Mouse (Mus musculus): ENCODE measurements around the gene Syt14. TPM values are rescaled to one million over a fixed set of nuclear protein-coding genes. Genes with fewer than 3 reads are reported as not detected.

Syt14 gene
- total RNA-seq, 2 experiments from 2014 or later: 1.4 to 1.5 TPM

DNA sequence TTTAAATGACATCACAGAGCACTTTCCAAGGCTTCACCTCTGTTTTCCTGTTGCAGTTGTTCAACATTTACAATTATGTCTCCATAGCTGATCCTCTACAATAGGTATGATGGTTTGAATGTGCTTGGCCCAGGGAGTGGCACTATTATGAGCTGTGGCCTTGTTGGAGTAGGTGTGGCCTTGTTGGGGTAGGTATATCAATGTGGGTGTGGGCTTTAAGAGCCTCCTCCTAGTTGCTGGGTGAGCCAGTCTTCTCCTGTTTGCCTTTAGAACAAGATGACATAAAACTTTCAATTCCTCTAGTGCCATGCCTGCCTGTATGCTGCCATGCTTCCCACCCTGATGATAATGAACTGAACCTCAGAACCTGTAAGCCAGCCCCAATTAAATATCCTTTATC is 42.1 kb downstream of the Syt14 start:
- DNase-seq (ENCODE audit: low spot score in 2 of 2): no peak

DNA sequence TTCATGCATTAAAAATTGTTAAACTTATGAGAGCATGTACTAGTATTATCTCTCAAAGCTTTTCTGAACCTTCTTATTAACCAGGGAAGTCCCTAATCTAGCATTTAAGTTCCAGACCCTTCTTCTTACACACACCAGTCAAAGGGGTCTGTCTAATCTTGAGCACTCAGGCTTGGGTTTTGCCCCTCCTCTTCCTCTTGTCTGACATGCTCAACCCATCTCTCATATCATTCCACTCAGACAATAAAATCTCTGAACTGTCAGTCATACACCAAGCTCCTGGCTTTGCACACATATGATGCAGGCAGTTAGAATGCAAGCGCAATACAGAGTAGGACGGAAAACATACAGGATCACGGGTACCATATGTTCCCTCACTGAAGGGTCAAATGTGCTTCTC is 48.4 kb downstream of the Syt14 start:
- no peak for DNase-seq (ENCODE audit: low spot score in 2 of 2)

DNA sequence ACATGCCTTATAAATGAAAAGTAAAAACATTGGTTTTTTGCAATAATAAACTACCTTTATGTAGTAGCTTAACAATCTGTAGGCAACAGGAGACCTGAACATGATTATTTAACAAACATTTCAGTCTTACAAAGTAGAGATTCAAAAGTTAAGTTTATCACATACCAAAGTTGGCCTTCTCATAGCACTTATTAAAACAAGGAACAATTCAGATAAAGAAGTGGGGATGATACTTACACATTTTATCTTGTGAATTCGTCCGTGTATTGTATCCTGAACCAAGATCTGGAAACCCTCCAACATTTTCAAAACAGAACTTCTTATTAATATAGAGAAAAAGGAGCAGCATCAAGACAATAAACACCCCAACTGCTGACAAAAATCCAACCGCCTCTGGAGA is 49.1 kb downstream of the Syt14 start:
- DNase-seq (ENCODE audit: low spot score in 2 of 2): no peak

DNA sequence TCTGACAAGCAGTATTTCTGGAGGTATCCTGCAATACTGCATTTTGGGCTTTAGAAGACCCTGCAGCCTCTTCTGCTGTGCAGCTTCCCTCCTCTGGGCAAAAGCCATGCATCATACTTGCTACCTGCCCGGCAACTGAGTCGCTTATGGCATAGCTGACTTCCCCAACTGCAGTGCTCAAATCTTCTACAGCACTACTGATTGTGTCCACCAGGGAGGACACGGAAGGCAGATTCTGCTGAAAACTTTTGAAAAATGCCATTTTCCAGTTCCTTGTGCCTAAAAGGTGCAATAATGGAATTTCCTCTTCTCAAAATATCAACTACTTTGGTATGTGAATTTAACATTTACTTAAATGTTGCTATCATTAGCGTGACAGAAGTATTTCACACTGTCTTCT is 51.2 kb downstream of the Syt14 start:
- no peak for DNase-seq (ENCODE audit: low spot score in 2 of 2)

DNA sequence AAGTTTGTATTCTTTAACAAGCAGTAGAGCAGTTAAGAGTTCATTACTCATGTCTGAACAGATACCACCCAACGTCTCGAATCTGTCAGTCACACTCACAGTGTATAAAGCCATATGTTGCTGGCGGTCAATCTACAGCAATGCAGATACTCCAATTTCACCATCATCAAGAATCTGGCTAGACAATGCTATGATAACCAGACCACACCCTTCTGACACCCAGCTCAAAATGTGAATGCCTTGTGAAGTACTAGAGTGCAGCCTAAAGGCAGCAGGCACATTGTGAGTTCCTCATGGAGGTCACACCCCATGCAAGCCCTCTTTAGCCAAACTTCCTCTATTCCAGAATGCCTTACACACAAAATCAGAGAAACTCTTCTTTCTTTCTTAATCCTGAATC is 53.9 kb downstream of the Syt14 start:
- DNase-seq (ENCODE audit: low spot score in 2 of 2): no peak

DNA sequence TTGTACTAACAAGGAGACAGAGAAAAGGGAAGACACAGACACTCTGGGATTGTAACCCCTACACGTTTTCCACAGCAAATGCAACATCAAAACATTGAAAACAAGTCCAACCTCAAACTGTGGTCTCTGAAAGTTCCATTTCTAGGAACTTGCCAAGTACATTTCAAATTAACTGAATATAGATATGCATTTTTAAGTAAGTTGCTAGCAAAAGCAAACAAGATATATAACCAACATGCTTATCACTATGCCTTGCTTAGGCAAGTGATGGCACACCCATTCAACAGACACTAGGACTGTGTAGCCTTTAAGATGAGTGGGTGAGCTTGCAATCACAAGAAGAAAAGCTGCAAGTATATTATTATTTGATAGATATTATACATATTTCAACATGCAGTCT is 54.5 kb downstream of the Syt14 start:
- DNase-seq (ENCODE audit: low spot score in 2 of 2): no peak

DNA sequence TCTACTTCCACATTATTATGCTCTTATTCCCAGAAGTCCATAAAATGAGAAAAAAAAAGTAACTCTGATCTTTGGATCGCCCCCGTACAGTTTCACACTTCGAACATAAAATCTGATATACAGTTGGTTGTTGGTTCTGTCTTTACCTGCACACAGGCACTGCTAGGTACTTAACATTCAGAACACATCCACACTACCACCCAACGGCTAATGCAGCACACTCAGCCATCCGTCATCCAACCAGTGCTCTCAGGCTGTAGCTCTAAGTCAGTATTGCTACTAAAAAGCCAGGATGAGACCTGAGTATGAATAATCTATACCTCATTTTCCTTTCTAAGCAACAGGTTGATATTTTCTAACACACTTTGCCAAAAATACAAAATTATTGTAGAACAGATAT is 73.3 kb downstream of the Syt14 start:
- DNase-seq (ENCODE audit: low spot score in 2 of 2): no peak

DNA sequence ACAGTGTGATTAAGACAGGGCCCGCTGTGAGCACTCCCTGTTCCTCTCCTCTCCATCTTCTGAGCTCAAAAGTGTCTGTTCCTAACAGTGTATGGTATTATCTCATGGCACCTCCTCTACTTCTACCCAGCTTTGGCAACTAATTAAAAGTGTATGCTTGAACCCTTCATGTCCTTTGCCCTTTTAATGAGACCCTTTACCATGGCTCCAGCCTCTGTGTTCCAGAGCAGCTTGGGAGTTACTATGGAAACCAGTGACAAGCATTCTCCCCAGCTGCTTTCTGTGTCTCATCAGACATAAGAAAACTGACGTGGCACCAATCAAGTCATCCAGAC is 87.8 kb downstream of the Syt14 start:
- DNase-seq (ENCODE audit: low spot score in 2 of 2): no peak

DNA sequence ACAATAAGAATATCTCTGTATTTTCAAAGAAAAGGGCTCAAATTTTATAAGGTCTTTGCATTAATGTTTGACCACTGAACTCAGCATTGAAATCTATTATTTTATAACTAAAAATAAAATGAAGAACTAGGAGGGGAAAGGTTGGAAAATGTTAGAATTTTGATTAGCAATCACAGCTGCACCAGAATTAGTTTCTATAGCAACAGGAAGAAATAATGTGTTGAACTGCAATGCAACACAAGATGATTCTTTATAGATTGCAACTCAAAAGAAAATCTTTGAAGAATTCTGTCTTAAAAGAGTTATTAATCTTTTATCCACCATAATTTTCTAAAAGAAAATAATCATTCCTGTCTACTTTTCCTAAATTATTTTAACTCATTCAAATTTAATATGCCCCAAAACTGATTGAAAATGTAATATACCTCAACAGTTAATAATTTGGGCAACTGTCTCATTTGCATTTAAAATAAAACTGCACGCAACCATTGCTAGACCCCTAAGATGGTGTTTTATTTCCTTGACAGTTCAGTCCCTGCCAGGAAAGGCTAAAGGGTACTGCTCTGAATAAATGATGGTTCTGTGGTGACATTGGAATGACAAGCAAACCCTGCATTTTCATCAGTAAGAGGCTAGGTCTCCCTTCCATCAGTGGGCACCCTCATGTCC is 88.3 kb downstream of the Syt14 start:
- no peak for DNase-seq (ENCODE audit: low spot score in 2 of 2)

DNA sequence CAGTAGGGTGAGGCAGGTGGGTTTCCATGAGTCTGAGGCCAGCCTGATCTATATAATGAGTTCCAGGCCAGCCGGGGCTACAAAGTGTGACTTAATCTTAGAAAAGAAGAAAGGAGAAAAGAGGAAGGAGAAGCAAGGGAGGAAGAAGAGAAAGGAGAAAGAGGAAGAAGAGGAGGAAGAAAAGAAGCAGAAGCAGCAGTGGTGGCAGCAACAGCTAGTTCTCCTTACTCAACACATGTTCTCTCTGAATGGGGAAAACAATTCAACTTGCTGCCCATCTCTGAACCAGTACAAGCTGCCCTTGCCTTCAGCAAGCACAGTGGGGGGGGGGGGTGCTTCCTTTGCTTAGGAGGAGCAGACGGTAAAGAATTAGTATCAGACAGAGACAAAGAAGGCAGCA is 96.5 kb downstream of the Syt14 start:
- DNase-seq (ENCODE audit: low spot score in 2 of 2): no peak

DNA sequence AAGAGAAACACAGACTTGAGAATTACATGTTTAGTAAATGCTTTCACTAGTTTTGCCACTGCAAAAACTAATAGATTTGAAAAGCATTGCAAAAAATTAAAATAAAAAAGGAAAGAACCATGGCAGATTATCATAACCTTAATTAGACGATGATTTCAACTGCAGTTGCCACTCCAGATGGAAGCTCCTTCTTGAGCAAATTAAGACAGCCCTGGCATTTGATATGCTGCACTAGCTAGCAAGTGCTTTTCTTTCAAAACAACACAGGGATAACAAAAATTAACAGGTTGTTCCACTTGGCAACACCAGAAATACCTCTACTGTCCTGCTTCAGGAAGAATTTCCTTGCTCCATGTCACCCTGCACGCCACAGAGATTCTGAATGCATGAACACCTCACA is 97.6 kb downstream of the Syt14 start:
- no peak for DNase-seq (ENCODE audit: low spot score in 2 of 2)

DNA sequence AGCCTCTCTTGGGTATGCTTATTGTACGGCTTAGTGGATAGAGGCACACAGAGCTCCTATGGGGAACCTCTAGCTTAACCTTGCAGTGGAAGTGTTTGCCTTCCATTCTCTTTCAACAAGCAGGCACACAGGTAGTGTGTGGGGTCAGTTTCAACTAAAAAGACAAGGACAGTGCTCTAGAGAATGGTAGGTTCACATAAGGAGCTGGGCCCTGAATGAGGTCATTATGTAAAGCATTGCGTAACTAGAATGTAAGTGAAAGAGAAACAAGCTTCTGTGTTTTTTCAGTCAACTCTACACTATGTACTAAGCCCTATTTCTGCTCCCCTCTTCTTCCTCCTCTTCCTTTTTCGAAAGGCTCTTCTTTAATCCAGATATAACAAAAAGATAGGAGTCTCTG is 103.8 kb downstream of the Syt14 start:
- DNase-seq (ENCODE audit: low spot score in 2 of 2): no peak

DNA sequence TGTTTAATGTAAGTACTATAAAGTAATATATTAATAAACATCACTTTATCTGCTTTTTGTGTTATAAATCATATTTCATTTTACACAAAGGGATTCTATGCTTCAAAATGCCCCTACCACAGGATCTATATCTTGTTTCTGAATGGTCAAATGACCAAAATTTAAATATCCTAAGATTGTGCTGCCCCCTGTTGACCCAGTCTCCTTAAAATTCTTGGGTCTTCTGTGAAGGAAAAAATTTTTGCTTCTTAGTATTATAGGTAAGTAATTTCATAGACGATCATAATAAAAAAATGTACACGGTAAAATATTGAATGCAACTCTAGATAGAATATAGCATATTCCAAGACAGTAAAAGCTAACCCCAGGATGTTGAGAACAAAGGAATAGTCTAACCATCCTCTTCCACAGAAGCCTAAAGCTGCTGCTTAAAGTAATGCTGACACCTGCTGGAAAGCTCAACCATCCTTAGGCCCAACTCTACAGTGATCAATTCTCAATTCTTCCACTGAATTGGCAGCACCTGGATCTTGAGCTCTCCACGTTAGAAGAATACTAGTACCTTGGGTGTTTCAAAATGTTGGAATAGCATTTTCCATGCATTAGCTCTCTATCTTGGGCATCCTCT is 123.4 kb downstream of the Syt14 start:
- DNase-seq (ENCODE audit: low spot score in 2 of 2): peak in 1 of 2 experiments; percentile 33

DNA sequence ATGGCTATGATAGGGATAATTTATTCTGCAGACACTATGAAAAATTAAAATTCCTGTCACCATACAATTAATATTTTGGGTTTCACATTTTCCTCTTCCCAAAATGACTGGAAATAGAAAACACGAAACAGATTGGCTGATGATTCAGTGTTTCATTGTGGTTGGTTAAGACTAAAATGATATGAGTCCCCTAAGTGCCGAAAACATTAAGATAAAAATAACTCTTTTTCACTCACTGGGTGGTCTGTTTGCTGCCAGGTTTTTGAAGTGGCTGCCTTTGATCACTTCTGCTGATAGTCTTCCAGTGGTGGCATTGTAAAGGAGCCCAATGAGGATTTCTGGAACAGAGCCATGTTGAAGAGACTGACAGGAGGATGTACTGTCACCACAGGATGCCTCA is 134.1 kb downstream of the Syt14 start:
- DNase-seq (ENCODE audit: low spot score in 2 of 2): no peak

DNA sequence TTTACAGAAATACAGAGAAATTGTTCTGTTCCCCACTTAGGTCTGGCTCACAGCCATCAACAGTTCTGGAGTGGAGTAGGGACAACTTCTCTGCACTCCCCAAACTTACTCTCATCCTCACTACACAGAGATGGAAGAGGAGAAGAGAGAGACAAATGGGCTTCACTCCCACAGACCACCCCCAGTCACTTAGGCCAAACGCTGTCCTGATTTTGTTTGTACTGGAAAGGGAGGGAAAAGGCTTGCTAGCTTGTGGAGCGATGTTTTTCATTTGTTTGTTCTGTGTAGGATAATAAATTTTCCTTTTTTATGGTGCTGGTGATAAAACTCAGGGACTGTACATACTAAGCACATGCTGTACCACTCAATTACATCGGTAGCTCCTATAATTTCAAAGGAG is 134.7 kb downstream of the Syt14 start:
- DNase-seq (ENCODE audit: low spot score in 2 of 2): no peak

DNA sequence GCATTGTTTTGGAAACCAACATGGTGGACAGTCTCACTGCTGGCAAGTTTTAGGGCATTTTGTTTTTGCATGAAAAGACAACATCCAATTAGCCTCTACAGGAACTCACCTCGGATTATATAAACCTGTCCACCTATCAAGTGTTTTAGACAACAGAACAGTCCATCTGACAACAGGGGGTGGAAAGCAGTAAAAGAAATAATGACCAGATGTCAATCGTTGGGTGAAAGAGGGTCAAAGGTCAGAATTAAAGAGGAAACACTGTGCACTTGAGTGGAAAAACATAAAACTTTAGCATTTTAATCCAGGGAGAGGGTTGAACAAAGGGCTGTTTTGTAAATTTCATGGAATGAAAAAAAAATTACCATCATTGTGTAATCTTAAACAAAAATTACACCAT is 136.8 kb downstream of the Syt14 start:
- DNase-seq (ENCODE audit: low spot score in 2 of 2): no peak

DNA sequence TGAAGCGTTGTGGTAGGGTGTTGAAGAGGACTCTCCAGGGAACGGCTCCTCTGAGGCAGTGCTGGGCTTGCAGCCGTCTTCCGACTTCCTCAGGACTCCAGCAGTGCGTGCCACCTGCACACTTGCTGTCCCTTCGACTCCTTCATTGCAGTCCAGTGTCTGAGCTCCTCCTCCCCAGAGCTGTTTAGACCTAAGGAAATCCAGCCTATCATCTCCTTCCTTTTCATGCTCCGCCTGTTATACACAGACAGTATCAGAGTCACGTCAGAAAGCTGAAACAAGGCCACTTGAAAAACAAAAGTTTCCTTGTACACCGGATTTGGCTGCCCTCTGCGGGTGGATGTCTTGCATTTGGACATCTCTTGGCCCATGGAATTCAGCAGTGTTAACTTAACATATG is 138.4 kb downstream of the Syt14 start:
- DNase-seq (ENCODE audit: low spot score in 2 of 2): no peak

DNA sequence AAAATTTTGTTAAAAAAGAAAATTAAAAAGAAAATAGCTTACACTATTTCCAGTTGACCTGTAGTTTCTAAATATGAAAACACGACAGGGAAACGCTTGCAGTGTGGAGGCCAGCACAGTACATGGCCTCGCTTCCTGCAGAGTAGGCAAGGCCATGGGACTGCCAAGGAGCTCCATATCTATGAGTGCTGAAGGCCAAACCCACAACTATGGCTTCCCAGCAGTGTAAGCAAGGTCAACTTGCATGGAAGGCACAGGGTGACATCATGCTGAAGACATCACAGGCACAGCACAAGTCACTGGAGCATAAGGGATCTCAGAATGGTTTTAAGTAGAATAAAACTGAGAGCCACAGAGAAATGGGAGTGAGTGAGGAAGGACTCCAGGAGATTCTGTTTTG is 139.5 kb downstream of the Syt14 start:
- no peak for DNase-seq (ENCODE audit: low spot score in 2 of 2)

DNA sequence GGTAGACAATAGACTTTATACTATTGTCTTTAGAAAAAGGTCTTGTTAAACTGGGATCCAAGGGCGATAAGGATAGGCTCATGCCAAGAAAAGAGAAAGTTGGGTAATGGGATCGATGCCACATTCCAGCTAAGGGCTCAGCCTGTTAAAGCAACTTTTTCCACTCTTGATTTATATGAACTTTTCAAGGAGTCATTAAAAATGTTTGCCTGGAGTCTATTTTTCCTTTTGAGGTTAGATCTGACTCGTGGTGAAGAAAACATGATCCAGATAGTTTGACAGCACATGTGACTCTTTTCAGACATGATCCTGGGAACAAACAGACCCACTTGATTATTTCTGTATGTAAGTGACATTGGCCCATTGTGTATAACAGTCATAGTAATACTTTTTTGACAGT is 144.9 kb downstream of the Syt14 start:
- DNase-seq (ENCODE audit: low spot score in 2 of 2): no peak

DNA sequence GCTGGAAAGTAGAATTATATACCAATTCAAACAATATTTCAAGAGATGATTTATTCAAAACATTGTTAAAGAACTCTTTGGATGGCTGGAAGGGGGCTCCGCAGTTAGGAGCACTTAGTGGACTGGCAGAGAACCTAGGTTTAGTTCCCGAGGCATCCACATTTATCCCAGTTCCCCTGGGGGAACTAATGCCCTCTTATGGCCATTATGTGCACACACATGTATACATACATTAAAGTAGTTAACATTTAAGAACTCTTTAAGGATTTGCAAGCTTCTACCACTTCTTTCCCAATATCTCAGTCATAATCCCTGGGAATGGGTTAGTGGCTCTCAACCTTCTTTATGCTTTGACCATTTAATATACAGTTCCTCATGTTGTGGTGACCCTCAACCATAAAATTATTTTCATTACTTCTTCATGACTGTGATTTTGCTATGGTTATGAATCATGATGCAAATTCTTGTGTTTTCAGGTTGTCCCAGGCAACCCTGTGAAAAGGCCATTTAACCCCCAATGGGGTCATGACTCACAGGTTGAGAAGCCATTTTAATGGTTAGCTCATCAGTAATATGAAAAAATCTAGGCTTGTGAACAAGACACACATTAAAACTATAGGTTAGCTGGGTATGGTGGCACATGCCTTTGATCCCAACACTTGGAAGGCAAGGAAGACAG is 152.8 kb downstream of the Syt14 start:
- DNase-seq (ENCODE audit: low spot score in 2 of 2): no peak

DNA sequence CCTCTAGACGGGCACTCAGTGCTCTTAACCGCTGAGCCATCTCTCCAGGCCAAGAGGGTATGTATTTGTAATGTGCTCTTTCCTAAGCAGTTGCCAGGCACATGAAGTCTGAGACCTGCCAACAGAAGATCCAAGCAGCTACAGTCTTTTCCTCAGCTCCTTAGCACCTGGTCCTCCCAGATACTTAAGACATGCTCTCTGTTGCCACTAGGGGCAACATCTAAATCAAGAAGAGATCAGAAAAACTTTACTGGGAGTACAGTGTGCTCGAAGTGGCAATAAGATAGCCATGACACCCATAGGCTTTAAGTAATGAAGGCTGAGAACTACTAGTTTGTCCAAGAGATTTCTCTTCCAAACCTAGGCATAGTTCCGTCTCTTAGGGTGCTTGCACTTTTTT is 155.4 kb downstream of the Syt14 start:
- no peak for DNase-seq (ENCODE audit: low spot score in 2 of 2)

DNA sequence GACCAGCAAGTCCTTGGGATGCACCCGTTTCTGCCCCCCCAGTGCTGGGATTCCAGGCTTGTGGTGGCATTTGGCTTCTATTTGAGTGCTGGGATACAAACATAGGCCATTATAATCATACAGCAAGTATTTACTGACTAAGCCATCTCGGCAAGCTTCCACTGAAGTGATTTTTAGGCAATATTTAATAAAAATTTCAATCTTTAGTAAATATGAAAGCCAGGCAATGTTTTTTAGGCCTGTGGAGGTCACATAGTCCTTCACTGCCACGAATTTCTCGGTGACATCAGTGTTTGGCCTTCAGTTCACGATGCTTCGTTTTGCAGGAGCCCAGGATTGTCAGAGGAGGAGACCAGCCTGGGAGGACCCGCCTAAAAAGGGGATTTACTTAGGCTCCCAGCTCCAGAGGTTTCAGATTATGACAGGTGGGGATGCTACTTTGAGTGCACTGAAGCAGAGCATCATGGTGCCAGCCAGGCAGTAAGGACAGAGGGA is 156.4 kb downstream of the Syt14 start:
- no peak for DNase-seq (ENCODE audit: low spot score in 2 of 2)

DNA sequence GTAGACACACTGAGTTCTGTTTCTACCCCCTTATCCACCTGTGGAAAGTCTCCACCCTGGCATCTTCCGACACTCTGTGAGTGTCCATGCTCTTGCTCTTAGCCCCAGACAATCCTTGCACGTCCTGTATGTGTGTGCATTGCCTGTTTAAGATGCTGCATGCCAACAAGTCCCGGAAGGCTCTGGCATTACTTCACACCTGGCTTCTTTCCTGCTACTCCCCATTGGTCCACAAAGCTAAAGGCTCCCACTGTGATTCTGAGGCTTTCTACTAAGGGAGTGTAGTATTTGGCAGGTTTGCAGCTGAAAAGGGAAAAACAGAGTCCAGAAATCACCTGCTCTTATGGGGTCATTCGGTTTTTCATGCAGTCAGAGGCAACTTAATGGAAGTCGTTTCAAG is 162.7 kb downstream of the Syt14 start:
- no peak for DNase-seq (ENCODE audit: low spot score in 2 of 2)
